Mouse (Mus musculus) adrenal gland, adult 2 months (tissue): ENCODE results near the gene Tmem25. TPM values are rescaled to one million over a fixed set of nuclear protein-coding genes. Genes with fewer than 3 reads are reported as not detected.
"Not testable (repeated sequence)": the region's sequence is repeated elsewhere in the genome, so short reads cannot be mapped to it uniquely, and the experiment has no call there.

Experiments used
- DNase-seq: peaks from one replicate; pipeline ENCODE4 v3.0.0; 2021
- polyA plus RNA-seq: library from polyadenylated mRNA; depleted of rRNA; stranded (reverse); fragments of >200 nt; gene quantifications from 2 replicates; pipeline ENCODE4 v1.2.3, GENCODE M21; 2012; rRNA removed
- total RNA-seq, 2 experiments: library from RNA; stranded (reverse); gene quantifications; 2 replicates each; pipeline ENCODE4 v1.2.3; 2021

The Tmem25 gene
- total and polyA plus RNA-seq, 3 experiments, result 3.1 to 22.1 (median 9.8) TPM

DNA sequence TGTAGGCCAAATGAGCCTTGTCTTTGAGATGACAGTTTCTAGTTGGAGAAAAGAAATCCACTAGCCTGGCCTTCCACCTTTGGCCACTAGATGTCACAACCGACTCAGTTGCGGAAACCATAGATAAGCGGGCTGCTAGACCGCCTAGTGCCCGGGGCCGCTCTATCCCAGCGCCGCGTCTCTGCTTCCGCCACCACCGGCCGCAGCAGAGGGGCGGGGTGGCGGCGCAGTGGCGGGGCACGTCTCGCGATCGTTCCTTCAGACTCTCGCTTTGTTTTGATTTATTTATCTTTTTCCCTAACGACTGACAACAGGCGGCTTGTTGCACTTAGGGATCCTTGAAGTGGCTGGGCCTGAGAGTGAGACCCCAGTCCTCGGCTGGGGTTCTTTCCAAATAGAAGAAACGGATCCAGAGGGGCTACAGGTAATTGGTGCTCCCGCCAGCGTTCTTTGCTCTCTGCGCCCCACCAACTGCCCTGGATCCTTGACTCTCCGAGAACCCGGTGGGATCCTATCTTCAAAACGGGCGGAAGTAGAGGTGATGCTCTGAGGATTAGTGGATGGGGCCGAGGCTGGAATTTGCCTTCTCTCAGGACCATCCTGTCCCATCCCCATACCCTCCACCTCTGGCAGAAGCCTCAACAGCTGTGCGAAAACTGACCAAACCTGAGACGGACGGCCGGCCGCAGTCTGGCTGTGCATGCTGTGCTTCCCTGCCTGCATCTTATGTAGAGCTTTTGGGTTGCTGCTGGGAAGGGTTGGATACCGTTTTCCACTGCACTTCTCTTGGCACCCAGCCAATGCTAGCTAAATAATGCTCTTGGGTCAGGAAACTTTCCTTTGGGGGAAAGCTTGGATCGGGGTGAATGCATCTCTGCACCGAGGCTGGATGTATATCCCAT, 26.1 kb downstream of the Tmem25 start:
- DNase-seq, result peak; percentile 95

DNA sequence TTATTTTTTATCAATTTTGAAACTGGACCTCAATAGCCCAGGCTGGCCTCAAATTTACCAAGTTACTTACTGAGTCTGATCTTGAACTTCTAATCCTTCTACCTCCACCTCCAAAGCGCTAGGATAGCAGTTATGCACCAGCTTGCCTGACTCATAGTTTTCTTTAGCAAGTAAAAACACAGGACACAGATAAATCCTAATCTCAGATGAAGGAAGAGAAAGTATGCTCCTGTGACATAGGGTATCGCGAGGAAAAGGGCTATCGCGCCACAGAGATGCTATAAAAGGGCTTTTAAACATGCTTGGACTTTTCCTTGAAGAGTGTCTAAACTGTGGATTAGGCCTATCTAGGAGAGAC, 26.7 kb downstream of the Tmem25 start:
- DNase-seq, result no peak

DNA sequence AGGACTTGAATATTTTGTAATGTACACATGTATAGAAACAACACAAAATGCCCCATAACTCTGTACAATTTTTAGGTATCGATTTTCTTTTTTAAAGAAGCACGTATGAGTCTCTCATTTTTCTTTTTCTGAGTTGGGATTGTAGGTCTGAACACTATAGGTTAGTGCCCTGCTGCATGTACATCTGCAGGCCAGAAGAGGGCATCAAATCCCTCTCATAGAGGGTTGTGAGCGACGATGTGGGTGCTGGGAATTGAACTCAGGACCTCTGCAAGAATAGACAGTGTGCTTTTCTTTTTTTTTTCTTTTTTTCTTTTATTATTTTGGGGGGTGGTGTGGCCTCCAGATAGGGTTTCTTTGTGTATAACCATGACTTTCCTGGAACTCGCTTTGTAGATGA, 27.7 kb downstream of the Tmem25 start:
- DNase-seq, result no peak

DNA sequence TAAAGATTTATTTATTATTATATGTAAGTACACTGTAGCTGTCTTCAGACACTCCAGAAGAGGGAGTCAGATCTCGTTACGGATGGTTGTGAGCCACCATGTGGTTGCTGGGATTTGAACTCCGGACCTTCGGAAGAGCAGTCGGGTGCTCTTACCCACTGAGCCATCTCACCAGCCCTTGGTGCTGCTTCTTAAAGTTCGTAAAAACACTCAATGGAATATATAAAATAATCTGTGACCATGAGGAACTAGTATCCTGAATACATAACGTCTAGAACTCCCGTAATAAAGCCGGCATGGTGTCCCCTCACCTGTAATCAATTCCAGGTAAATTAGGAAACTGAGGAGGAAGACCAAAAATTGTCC, 31.1 kb downstream of the Tmem25 start:
- DNase-seq, result not testable (repeated sequence)

DNA sequence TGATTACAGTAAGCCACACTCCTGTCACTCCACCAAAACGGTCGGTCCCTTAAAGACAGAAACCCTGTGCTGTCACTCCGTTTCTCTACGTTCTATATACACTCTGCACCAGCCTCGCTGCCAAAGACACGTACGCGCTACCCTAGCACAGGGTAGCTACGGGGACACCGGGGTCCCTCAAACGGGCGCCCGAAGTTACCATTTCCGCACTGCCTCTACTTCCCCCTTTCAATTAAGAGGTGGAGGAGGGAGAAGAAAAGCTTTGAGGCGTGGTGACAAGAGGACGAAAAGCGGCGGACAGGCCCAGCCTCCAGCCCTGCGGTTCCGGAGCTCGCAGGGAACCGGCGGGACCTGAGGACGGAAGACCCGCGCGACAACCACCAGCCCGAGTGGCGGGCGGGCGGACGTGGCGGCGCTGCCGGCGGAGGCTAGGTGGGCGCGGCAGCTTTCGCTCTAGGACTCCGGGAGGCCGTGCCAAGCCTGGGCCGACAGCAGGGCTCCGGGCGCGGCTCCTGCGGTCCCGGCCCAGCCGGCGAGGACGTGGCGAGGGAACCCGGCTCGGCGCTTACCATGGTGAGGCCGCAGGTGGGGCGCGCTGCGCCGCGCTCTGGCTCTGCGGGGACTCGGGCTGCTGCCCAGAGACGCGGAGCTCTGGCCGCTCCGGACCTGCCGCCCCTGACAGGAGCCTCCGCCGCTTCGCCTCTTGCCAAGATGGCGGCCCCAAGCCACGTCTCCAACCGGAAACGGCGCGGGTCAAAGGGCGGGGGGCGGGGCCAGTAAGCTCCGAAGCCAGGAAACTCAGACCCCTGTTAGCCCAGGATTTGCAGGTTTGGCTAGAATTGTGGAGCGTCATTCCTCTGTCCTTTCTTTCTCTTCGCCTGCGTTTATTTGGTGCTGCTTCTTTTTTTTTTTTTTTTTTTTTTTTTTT, 31.7 kb downstream of the Tmem25 start, which contains the start of the genes Arcn1 and Ift46:
Gene Arcn1 (minus strand): TSS at position 745 of the 928 bp plus-strand sequence.
Gene Ift46 (plus strand): TSS at position 808 of the 928 bp plus-strand sequence.
- DNase-seq, result peak; percentile 90

DNA sequence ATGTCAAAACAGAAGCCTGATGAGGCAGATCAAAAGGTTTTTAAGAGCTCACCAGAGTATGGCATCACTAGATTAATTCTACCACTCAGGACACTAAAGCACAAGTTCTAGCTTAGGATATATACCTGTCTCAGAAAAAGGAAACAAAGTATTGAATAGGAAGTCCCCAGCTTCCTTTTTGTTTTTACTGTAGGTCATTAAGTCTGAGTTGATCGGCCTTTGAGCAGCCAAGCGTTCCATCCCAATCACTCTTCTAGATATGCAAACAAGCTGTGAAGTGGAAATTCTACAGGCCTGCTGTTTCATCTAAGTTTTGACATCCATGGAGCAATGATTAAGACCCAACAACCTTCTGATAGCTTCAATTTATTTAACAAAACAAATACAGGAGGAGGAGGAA, 38.2 kb downstream of the Tmem25 start:
- DNase-seq, result no peak

DNA sequence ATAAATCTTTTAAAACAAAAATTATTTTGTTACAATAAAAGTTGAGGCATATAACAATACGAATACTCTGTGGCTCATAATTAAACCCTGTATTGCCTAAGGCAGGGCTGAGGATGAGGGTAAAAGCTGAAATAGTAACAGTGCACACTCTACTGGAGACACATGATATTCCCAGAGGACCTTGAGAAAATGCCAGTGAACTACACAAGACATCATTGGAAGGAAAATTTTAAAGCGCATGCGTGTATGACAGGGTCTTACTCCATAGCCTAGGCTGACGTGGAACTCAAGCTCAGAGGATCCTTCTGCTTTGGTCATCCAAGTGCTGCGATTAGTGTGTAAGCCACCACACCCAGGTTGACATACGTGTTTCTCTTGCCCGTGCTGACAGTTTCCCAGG, 50.6 kb downstream of the Tmem25 start:
- DNase-seq, result peak; percentile 45

DNA sequence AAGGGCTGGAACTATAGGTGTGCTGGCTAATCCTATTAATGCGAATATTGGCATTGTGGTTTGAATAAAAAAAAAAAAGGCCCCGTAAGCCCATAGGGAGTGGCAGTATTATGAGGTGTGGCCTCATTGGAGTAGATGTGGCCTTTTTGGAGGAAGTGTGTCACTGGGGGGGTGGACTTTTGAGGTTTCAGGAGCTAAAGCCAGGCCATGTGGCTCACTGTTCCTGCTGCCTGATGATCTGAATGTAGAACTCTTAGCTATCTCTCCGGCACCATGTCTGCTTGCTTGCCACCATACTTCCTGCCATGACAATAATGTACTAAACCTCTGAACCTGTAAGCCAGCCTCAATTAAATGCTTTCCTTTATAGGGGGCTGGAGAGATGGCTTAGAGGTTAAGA, 51.8 kb downstream of the Tmem25 start:
- DNase-seq, result no peak

DNA sequence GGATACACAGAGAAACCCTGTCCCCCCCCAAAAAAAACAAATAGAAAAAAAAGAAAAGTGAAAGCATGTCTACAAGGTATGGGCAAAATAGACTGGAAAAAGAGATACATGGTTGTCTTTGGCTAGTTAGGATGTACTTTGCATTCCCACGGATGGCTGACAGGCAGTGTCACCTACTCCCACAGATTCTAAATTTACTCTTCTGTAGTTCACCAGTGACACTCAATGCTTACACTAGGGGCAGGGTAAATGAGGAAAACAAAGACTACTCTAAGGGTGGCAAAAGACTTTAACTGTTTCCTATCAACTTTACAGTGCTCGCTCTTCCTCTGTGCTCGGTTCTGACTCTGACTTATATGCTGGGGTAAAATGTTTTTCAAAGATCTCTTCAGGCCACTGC, 52.4 kb downstream of the Tmem25 start:
- DNase-seq, result no peak

DNA sequence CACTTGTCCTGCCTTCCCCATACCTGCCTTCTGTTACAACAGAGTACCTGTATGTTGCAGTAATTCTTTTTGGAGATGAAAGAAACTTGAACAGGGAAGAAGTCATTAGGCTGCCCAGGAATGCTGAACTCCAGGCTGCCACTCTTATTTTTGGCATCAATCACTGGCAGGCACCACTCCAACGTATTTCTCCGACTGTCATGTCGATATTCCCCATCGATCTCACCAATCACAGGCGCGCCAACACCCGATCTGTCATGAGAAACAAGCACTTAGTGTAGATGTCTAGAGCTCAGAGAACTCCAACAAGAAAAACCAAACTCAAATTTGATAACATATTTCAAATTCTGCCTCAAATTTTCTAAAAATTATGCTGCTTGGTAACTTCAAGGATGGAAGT, 53.7 kb downstream of the Tmem25 start:
- no peak for DNase-seq

Other genes with a start within 250 kb of the Tmem25 start
- under 1 TPM in 1 of 2 experiments, not detected in 1; 0.17 TPM for gene Cxcr5, start 237.4 kb downstream of the Tmem25 start, total RNA-seq
- 0.15 and 0.26 TPM in 2 replicates for gene Cxcr5, start 237.4 kb downstream of the Tmem25 start, polyA plus RNA-seq
- gene Ddx6, start 194.4 kb downstream of the Tmem25 start, total RNA-seq, result 100 to 1,000 TPM; 114 to 121 TPM
- gene Ddx6, start 194.4 kb downstream of the Tmem25 start, polyA plus RNA-seq, result 7.2 and 9.1 TPM in 2 replicates
- gene Treh, start 126.1 kb downstream of the Tmem25 start, total RNA-seq, result not detected
- gene Treh, start 126.1 kb downstream of the Tmem25 start, polyA plus RNA-seq, result not detected in 2 replicates
- 10 to 100 TPM; 24.9 to 54.1 TPM for gene Phldb1, start 64.1 kb downstream of the Tmem25 start, total RNA-seq
- 59.7 and 90.9 TPM in 2 replicates for gene Phldb1, start 64.1 kb downstream of the Tmem25 start, polyA plus RNA-seq
- 100 to 1,000 TPM; 145 to 172 TPM for gene Arcn1, start 31.5 kb downstream of the Tmem25 start, total RNA-seq
- 17.1 and 23.2 TPM in 2 replicates for gene Arcn1, start 31.5 kb downstream of the Tmem25 start, polyA plus RNA-seq
- 100 to 1,000 TPM in 1 of 2 experiments, 10 to 100 TPM in 1; 73.0 to 102 TPM for gene Ift46, start 31.4 kb downstream of the Tmem25 start, total RNA-seq
- 20.7 and 22.2 TPM in 2 replicates for gene Ift46, start 31.4 kb downstream of the Tmem25 start, polyA plus RNA-seq
- gene Ttc36, start 3.8 kb upstream of the Tmem25 start, total RNA-seq, result 1 to 10 TPM; 1.6 to 4.1 TPM
- 16.6 and 21.5 TPM in 2 replicates for gene Ttc36, start 3.8 kb upstream of the Tmem25 start, polyA plus RNA-seq
- gene Kmt2a, start 82.0 kb upstream of the Tmem25 start, total RNA-seq, result 10 to 100 TPM; 20.0 to 38.4 TPM
- gene Kmt2a, start 82.0 kb upstream of the Tmem25 start, polyA plus RNA-seq, result 12.9 and 19.4 TPM in 2 replicates
- 100 to 1,000 TPM; 557 to 696 TPM for gene Atp5l, start 121.4 kb upstream of the Tmem25 start, total RNA-seq
- 184 and 248 TPM in 2 replicates for gene Atp5l, start 121.4 kb upstream of the Tmem25 start, polyA plus RNA-seq
- gene Ube4a, start 166.3 kb upstream of the Tmem25 start, total RNA-seq, result 100 to 1,000 TPM in 1 of 2 experiments, 10 to 100 TPM in 1; 90.8 to 121 TPM
- 4.1 and 6.4 TPM in 2 replicates for gene Ube4a, start 166.3 kb upstream of the Tmem25 start, polyA plus RNA-seq
- 1 to 10 TPM in 1 of 2 experiments, not detected in 1; 1.0 TPM for gene Cd3g, start 181.1 kb upstream of the Tmem25 start, total RNA-seq
- 0.21 TPM in 1 of 2 replicates, not detected in the other for gene Cd3g, start 181.1 kb upstream of the Tmem25 start, polyA plus RNA-seq
- gene Cd3d, start 182.5 kb upstream of the Tmem25 start, total RNA-seq, result under 1 TPM in 1 of 2 experiments, not detected in 1; 0.90 TPM
- gene Cd3d, start 182.5 kb upstream of the Tmem25 start, polyA plus RNA-seq, result 0.06 TPM in 1 of 2 replicates, not detected in the other
- 1 to 10 TPM in 1 of 2 experiments, under 1 TPM in 1; 0.55 to 1.5 TPM for gene Cd3e, start 210.3 kb upstream of the Tmem25 start, total RNA-seq
- 0.34 and 0.42 TPM in 2 replicates for gene Cd3e, start 210.3 kb upstream of the Tmem25 start, polyA plus RNA-seq
- 10 to 100 TPM in 1 of 2 experiments, 1 to 10 TPM in 1; 9.2 to 12.5 TPM for gene Mpzl2, start 240.5 kb upstream of the Tmem25 start, total RNA-seq
- 3.7 and 4.9 TPM in 2 replicates for gene Mpzl2, start 240.5 kb upstream of the Tmem25 start, polyA plus RNA-seq